Mouse (Mus musculus) CD4-positive, CD25-positive, alpha-beta regulatory T cell, adult 2 months (primary cell): ENCODE results near the gene Scfd1.

Experiments
- DNase-seq: peaks from one replicate; pipeline ENCODE4 v3.0.0-alpha.2; 2012; ENCODE audit warnings: low read depth, low spot score

Scfd1 gene

GRCm38 (mm10) chr12:51377003-51377887, at the start of gene Scfd1:
TSS of gene Scfd1 (plus strand) at chr12:51377510.
- DNase-seq = peak; percentile 96

- DNase-seq = no peak
Observed at GRCm38 (mm10) chr12:51337014-51337413, 40.3 kb upstream of the Scfd1 start.

- DNase-seq = no peak
Observed at GRCm38 (mm10) chr12:51346121-51346520, 31.2 kb upstream of the Scfd1 start.

DNA sequence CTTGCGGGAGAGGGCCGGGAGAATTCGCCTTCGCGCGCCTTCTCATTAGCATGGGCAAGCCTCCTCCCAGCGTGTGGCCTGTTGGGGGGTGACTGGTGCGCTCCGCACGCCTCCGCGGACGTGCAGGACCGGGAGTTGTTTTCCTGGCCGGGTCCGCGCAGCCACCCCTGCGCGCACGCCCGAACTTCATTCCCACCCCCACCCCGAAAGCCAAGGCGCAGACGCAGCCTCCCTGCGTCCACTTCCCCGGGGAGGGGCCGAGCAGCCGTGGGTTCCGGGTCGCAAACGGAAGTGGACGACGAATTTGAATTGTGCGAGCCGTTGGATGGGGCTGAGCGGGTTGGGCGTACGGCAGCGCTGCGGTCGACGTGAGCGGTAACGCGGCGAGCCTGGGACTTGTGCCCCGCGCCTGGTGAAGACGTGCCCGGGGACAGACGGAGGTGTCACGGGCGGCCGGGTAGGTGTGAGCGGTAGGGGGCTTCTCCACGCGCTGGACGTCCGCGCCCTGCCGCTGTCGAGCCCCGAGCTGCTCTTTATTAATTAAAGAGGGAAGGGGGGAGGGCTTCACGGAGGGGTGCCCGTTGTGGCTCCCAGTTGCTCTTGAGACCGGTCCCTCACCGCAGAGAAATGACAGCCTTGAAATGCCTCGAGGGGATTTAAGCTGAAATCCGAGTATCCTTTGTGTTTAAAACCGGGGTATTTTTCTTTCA, 29.2 kb upstream of the Scfd1 start, which contains the start of gene G2e3:
G2e3 (plus strand) TSS at position 74 of the 710 bp plus-strand sequence.
- peak; percentile 87 for DNase-seq

GRCm38 (mm10) chr12:51348698-51348998, 28.7 kb upstream of the Scfd1 start:
- DNase-seq = no peak

GRCm38 (mm10) chr12:51355296-51355695, 22.0 kb upstream of the Scfd1 start:
- DNase-seq = no peak

DNA sequence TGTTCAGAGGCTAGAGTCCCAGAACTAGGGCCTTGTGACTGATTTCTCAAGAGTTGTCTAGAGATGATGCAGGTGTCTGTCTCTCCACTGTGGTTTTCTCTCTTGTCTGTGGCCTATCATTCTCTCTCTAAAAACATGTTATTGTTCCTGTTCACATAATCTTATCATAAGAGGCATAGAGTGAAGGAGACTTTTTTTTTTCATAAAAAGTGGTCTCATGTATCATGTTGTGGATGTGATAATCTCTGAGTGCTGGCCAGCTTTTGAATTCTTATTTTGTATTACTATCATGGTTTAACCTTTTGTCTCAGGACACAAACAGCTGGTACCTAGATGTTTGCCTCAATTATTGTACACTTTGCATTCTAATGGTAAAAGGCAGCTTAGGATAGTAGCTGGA, 16.0 kb upstream of the Scfd1 start:
- no peak for DNase-seq

DNA sequence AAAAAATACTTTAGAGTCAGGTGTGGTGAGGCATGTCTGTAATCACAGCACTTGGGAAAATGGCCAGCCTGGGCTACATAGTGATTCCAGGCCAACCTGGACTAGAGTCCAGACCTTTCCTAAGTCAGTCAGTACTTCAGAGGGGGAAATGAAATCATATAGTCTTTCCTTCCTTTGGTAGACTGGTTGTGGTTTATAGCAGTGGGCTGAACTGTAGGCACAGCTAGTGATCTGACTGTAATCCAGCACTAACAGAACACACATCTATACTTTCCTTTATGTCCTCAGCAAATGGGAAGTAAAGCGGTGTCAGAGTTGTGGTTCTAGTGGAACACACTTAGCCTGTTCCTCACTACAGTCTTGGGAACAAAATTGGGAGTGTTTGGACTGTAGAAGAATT, 14.4 kb upstream of the Scfd1 start:
- no peak for DNase-seq

DNA sequence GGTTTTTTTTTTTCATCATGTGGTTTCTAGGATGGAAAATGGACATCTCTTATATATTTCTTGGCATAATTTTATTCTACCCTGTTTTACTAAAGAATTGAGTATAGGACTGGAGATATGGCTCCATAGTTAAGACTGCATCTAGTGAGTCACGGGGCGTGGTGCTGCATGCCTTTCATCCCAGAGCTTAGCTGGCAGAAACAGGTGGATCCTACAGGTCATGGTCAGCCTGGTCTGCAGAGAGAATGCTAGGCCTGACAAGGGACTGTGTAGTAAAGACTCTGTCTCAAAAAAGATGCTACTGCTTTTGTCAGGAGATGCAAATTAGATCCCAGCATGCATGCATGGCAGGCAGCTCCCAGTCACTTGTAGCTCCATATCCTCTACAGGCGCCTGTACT, 8.8 kb upstream of the Scfd1 start:
- no peak for DNase-seq

- no peak for DNase-seq
Observed at GRCm38 (mm10) chr12:51377888-51378190, 529 bp downstream of the Scfd1 start.

GRCm38 (mm10) chr12:51399871-51400270, 22.6 kb downstream of the Scfd1 start:
- no peak for DNase-seq

DNA sequence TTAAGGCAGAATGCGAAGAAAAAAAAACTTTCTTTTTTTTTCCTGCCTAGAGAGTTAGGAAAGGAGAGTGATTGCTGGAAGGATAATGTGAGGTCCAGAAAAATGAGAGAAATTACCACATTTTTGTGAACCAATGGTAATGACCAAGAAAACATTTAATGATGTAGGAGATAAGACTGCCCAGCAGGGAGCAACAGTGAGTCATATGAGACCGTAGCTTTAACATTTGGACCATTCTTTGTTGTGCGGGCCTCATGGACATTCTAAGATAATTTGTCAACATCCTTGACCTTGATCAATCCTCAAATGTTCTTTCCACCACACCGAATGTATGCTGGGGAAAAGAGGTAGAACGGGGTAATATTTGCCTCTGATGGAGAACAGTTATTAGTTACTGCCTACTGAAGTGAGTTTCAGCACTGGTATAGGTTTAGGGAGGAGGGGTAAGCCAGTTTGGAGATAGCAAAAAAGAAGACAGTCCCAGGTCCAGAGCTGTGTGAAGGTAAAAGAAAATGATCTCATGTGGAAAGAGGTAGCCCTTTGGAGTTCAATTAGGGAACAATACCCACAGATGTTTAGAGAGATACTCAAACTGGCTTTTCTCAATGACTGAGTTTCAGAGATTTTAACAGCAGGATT, 24.9 kb downstream of the Scfd1 start:
- peak; percentile 25 for DNase-seq

- DNase-seq = peak; percentile 5
Observed at GRCm38 (mm10) chr12:51403987-51404586, 26.8 kb downstream of the Scfd1 start.

- DNase-seq = no peak
Observed at GRCm38 (mm10) chr12:51411362-51411761, 34.1 kb downstream of the Scfd1 start.

GRCm38 (mm10) chr12:51437541-51437940, 60.2 kb downstream of the Scfd1 start:
- no peak for DNase-seq

DNA sequence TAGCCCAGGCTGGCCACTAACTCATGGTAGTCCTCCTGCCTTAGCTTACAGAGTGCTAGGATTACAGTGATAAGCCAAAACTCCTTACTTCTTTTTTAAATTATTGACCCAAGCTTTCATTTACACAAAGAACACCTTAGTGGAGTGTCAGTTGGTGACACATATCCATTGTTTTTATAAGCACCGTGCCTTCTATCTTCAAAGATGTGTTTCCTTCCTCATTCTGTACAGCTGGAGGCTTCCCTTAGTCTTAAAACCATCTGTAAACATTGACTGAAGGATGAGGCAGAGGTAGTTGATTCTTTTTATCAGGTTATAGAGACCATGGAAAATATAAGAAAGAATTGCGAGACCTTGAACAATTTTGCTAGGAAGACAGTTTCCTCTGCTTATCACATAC, 61.0 kb downstream of the Scfd1 start:
- DNase-seq = no peak

GRCm38 (mm10) chr12:51449303-51449702, 72.0 kb downstream of the Scfd1 start:
- DNase-seq = no peak

GRCm38 (mm10) chr12:51470881-51471280, 93.6 kb downstream of the Scfd1 start:
- no peak for DNase-seq

- DNase-seq = no peak
Observed at GRCm38 (mm10) chr12:51481246-51481645, 103.9 kb downstream of the Scfd1 start.

GRCm38 (mm10) chr12:51492040-51492439, 114.7 kb downstream of the Scfd1 start:
- DNase-seq = no peak

DNA sequence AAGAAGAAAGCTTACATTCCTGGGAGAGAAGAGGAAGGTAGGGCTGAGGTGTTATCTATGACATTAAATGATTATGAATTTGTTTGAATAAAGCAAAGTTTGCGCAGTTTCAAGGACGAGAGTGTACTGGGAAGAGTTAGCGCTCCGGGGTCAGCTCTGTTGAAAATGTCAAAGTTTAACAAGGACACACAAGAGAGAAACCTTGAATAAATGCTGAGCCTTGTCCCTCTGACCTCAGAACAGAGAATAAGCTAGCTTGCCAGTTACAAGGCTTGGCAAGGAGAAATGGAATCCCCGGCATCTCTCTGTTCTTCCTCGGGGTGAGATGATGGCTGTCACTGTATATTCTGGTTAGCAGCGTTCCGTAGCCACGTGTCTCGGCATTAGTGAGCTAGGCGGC, 116.2 kb downstream of the Scfd1 start:
- no peak for DNase-seq

- no peak for DNase-seq
Observed at GRCm38 (mm10) chr12:51494641-51495040, 117.3 kb downstream of the Scfd1 start.
